Mouse (Mus musculus) layer of hippocampus, adult 11-12 months (tissue): ENCODE data around the gene Gm3573.
"Not testable (repeated sequence)": the region's sequence is repeated elsewhere in the genome, so short reads cannot be mapped to it uniquely, and the experiment has no call there.

ENCODE experiments used
- DNase-seq: peaks from one replicate; pipeline ENCODE4 v3.0.0; 2022; ENCODE audit warnings: low spot score

Gene Gm3573

DNA sequence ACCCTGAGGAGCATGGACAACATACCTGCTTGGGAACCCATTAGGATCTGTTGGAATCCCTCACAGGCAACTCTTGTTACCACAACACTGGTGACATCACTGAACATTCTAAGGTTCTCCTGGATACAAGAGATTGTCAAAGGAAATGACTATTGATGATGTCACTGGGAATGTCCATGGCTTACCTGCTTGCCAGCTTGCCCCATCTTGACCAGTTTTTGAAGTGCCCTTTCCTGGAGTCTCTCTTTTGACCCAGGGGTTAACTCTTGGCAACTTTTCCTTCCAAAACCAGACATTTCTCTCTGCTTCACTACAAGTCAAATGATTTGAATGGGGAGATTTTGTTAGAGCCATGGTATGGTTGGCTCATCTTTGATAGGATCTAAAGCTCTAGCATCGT is at the start of gene Gm3573:
Gm3573 (minus strand) TSS at position 101 of the 400 bp plus-strand sequence.
- DNase-seq, result not testable (repeated sequence)

DNA sequence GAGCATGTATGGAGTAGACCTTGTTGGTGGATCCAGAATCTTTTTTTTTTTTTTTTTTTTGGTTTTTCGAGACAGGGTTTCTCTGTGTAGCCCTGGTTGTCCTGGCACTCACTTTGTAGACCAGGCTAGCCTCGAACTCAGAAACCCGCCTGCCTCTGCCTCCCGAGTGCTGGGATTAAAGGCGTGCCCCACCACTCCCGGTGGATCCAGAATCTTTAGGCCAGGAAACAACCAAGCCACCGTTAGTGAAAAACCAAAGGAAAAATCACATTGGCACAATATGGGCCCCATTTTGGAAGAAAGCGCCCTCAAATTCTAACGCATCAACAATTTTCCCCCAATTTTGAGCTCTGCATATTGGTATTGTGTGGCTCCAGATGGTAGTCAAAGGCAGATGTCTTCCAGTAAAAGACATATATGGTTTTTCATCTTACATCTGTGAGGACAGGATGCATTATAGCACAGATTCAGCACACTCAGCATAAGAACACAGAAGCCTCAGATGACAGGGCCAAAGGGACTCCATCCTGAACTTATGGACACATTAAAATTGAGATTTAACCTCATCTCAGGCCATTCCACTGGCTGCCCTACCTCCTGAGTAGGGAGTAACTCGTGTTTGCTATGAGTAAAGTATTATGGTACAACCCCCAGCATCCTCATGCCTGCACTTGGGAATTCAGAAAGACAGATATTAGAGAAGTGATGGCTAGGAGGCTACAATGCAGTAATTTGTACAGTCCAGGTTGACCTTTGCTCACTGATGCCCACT is 26.4 kb upstream of the Gm3573 start:
- not testable (repeated sequence) for DNase-seq

DNA sequence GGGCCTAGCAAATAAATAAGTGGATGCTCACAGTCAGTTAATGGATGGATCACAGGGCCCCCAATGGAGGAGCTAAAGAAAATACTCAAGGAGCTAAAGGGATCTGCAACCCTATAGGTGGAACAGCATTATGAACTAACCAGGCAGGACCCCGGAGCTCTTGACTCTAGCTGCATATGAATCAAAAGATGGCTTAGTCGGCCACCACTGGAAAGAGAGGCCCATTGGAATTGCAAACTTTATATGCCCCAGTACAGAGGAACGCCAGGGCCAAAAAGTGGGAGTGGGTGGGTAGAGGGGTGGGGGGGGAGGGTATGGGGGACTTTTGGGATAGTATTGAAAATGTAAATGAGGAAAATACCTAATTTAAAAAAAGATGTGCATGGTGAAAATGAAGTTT is 6.7 kb downstream of the Gm3573 start:
- DNase-seq, result not testable (repeated sequence)

DNA sequence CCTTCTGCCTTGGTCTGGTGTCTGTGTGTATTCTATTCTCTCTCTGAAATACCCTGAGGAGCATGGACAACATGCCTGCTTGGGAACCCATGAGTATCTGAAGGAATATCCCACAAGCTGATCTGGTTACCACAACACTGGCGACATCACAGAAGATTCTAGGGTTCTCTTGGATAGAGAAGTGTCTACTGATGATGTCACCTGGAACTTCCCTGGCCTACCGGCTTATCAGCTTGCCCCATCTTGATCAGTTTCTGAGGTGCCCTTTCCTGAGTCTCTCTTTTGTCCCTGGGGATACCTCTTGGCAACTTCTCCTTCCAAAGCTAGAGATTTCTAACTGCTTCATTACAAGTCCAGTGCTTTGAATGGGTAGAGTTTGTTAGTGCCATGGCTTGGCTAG is 28.1 kb downstream of the Gm3573 start, which contains the start of gene Gm17027:
Gm17027 (minus strand) TSS at position 101 of the 400 bp plus-strand sequence.
- DNase-seq, result not testable (repeated sequence)
